Mouse (Mus musculus): ENCODE measurements around the gene Ankrd42. TPM values are rescaled to one million over a fixed set of nuclear protein-coding genes. Genes with fewer than 3 reads are reported as not detected.

The Ankrd42 gene
- total RNA-seq (2012; rRNA removed) (0.75 and 1.1 TPM in 2 replicates), polyA plus RNA-seq (2012; ENCODE audit: insufficient read depth in 1 of 2, insufficient read length in 2 of 2, low read depth in 1 of 2, low replicate concordance in 2 of 2, missing spikeins in 1 of 2) (1 to 10 TPM in 1 of 2 experiments, not detected in 1; 1.4 TPM)

GRCm38 (mm10) chr7:92637021-92637625, at the start of gene Ankrd42:
TSS of gene Ankrd42 (minus strand) at chr7:92637142.
- H3K4me1 ChIP-seq (ENCODE audit: control insufficient read depth in 1 of 2, insufficient read depth in 2 of 2, low read length in 2 of 2): peaks cover 2 to 4% of the 10 kb centered on the region in 2 experiments; a peak in 3 of 4 replicates
- H3K27me3 ChIP-seq (ENCODE audit: control insufficient read depth in 1 of 2, insufficient read depth in 2 of 2, low read length in 2 of 2): no peaks in the 10 kb centered on the region; a peak in 2 of 4 replicates
- peaks cover 9% of the 10 kb centered on the region for H3K79me2 ChIP-seq (ENCODE audit: control insufficient read depth, insufficient read depth, low read length, poor library complexity)
- H3K4me3 ChIP-seq (ENCODE audit: control insufficient read depth in 1 of 2, insufficient read depth in 1 of 2, low read depth in 2 of 2, low read length in 2 of 2): peak within 1 kb of the TSS; percentile 68 to 93
- peak within 1 kb of the TSS; percentile 64 for H3K27ac ChIP-seq (ENCODE audit: control insufficient read depth, low read depth, low read length)
- H3K9ac ChIP-seq (ENCODE audit: control insufficient read depth, low read depth, low read length, poor library complexity, severe bottlenecking): peak within 1 kb of the TSS; percentile 77
- peak; percentile 93 for DNase-seq (ENCODE audit: low read depth, low spot score)
- peaks cover 14 to 27% of the 10 kb centered on the region in 2 experiments; a peak in 3 of 4 replicates for H3K36me3 ChIP-seq (ENCODE audit: control insufficient read depth in 1 of 2, insufficient read depth in 2 of 2, low read length in 2 of 2)
- H3K9me3 ChIP-seq (replicated peaks; ENCODE audit: insufficient read depth, low read length): no peaks in the 10 kb centered on the region
- TF ChIP-seq MAX (IDR thresholded peaks at IDR 0.05; ENCODE audit: low read length) (peak; percentile 74), EP300 (IDR thresholded peaks at IDR 0.05; ENCODE audit: low read depth in 1 of 2, low read length in 2 of 2) (peak in 1 of 2 experiments; percentile 27; a peak in 1 of 4 replicates), MXI1 (IDR thresholded peaks at IDR 0.05; ENCODE audit: low read depth, low read length) (peak; percentile 98), SIN3A (IDR thresholded peaks at IDR 0.05; ENCODE audit: low read length) (peak; percentile 99), TBP (IDR thresholded peaks at IDR 0.05; ENCODE audit: low read depth, low read length) (peak; percentile 56; the same call in 1 of the 2 replicates), CHD2 (IDR thresholded peaks at IDR 0.05; ENCODE audit: low read length) (no peak), CTCF (IDR thresholded peaks at IDR 0.05 in 2 of 3, conservative IDR thresholded peaks at IDR 0.05 in 1 of 3; ENCODE audit: control insufficient read depth in 1 of 3, insufficient read depth in 1 of 3, low read depth in 2 of 3, low read length in 3 of 3, poor library complexity in 1 of 3, severe bottlenecking in 1 of 3) (peak; percentile 25 to 36 (median 29); a peak in 5 of 6 replicates), MYC (IDR thresholded peaks at IDR 0.05; ENCODE audit: low read depth, low read length) (peak; percentile 53; the same call in 1 of the 2 replicates), NELFE (IDR thresholded peaks at IDR 0.05; ENCODE audit: low read depth, low read length) (peak; percentile 96), JUND (IDR thresholded peaks at IDR 0.05; ENCODE audit: low read depth, low read length) (peak; percentile 59; the same call in 1 of the 2 replicates), ELF1 (IDR thresholded peaks at IDR 0.05; ENCODE audit: low read depth, low read length) (peak; percentile 90), RCOR1 (IDR thresholded peaks at IDR 0.05; ENCODE audit: low read depth, low read length) (peak; percentile 39; the same call in 1 of the 2 replicates), POLR2A (IDR thresholded peaks at IDR 0.05; ENCODE audit: control insufficient read depth in 1 of 2, insufficient read depth in 1 of 2, low read depth in 1 of 2, low read length in 2 of 2, poor library complexity in 1 of 2) (peak; percentile 54 to 96; a peak in 3 of 4 replicates), ZC3H11A (IDR thresholded peaks at IDR 0.05; ENCODE audit: low read depth, low read length) (no peak), MAZ (IDR thresholded peaks at IDR 0.05; ENCODE audit: low read depth, low read length) (0 out of 2 replicates have a peak, but pooled peaks have one; percentile 20), HCFC1 (IDR thresholded peaks at IDR 0.05; ENCODE audit: low read depth, low read length) (peak; percentile 92), KAT2A (conservative IDR thresholded peaks at IDR 0.05; ENCODE audit: low read depth, low read length) (peak; percentile 58; the same call in 1 of the 2 replicates), BHLHE40 (IDR thresholded peaks at IDR 0.05; ENCODE audit: borderline replicate concordance, low read depth, low read length) (no peak), MEF2A (IDR thresholded peaks at IDR 0.05; ENCODE audit: extremely low read depth, insufficient replicate concordance, low read depth, low read length, poor library complexity, severe bottlenecking) (peak; percentile 19; the same call in 1 of the 2 replicates), POLR2AphosphoS2 (IDR thresholded peaks at IDR 0.05; ENCODE audit: low read length) (peak; percentile 91), ZMIZ1 (IDR thresholded peaks at IDR 0.05; ENCODE audit: low read depth, low read length) (0 out of 2 replicates have a peak, but pooled peaks have one; percentile 66), TAL1 (IDR thresholded peaks at IDR 0.05; ENCODE audit: low read length) (no peak), USF1 (IDR thresholded peaks at IDR 0.05; ENCODE audit: low read depth, low read length) (no peak), TCF12 (IDR thresholded peaks at IDR 0.05; ENCODE audit: low read depth, low read length) (peak; percentile 57), CHD1 (IDR thresholded peaks at IDR 0.05; ENCODE audit: low read depth, low read length) (0 out of 2 replicates have a peak, but pooled peaks have one; percentile 44)

All from MEL (cell line).